Mouse (Mus musculus) G1E (cell line): Measurements from ENCODE around the gene Ifitm6. TPM values are rescaled to one million over a fixed set of nuclear protein-coding genes. Genes with fewer than 3 reads are reported as not detected.

Experiments used
- ATAC-seq: 2 replicates; pipeline ENCODE4 v1.8.0; 2016; ENCODE audit warnings: mild to moderate bottlenecking; ENCODE audit not compliant: insufficient number of reproducible peaks, poor library complexity, low FRiP score, severe bottlenecking; ENCODE audit errors: extremely low read depth
- DNase-seq: peaks from one replicate; pipeline ENCODE4 v3.0.0; 2012; ENCODE audit warnings: low spot score
- H3K27me3 ChIP-seq: 2 replicates; pipeline ENCODE4 v1.6.1; 2012; ENCODE audit warnings: mild to moderate bottlenecking, low read length, inconsistent platforms; ENCODE audit not compliant: insufficient read depth
- H3K36me3 ChIP-seq: replicated peaks from 2 replicates; pipeline ENCODE3; 2012; ENCODE audit warnings: mild to moderate bottlenecking, inconsistent platforms
- H3K4me1 ChIP-seq: 2 replicates; pipeline ENCODE4 v1.6.1; 2012; ENCODE audit warnings: low read depth, low read length, inconsistent platforms, mixed read lengths; ENCODE audit not compliant: insufficient read depth
- H3K4me3 ChIP-seq: 2 replicates; pipeline ENCODE4 v1.5.1; 2012; ENCODE audit warnings: low read depth, mild to moderate bottlenecking, inconsistent platforms, low read length, moderate library complexity, mixed read lengths
- H3K9me3 ChIP-seq: replicated peaks from 2 replicates; pipeline ENCODE4 v1.6.1; 2012; ENCODE audit warnings: inconsistent platforms
- CTCF ChIP-seq: IDR thresholded peaks from 2 replicates; pipeline ENCODE4 v1.5.1; 2012; ENCODE audit warnings: low read depth, low read length, inconsistent platforms, mixed read lengths
- GATA1 ChIP-seq: IDR thresholded peaks from 2 replicates; pipeline ENCODE4 v1.6.1; 2012; ENCODE audit warnings: borderline replicate concordance, low read length, inconsistent platforms, mixed read lengths
- GATA2 ChIP-seq: IDR thresholded peaks from 2 replicates; pipeline ENCODE4 v1.6.1; 2012; ENCODE audit warnings: low read depth, low read length, inconsistent platforms, borderline replicate concordance
- POLR2AphosphoS5 ChIP-seq: IDR thresholded peaks from 2 replicates; pipeline ENCODE4 v1.6.1; 2012; ENCODE audit warnings: low read depth, low read length, inconsistent platforms; ENCODE audit not compliant: insufficient replicate concordance
- TAL1 ChIP-seq: conservative IDR thresholded peaks from 2 replicates; pipeline ENCODE4 v1.6.1; 2012; ENCODE audit warnings: low read depth, low read length, inconsistent platforms, mixed read lengths
- polyA plus RNA-seq: library from polyadenylated mRNA; stranded (reverse); fragments of >175 nt; gene quantifications from 2 replicates; pipeline ENCODE4 v1.2.3, GENCODE M21; 2012
- total RNA-seq, 2 experiments: library from RNA; stranded (forward) in 1 of 2; stranded (reverse) in 1 of 2; fragments of 200-1000 nt in 1 of 2; fragments of >200 nt in 1 of 2; fragmentation: Nextera tagmentation in 1 of 2; gene quantifications; 2 replicates each; pipeline ENCODE4 v1.2.3; 2014 to 2017

Ifitm6 gene
- total and polyA plus RNA-seq, 3 experiments, result not detected

- TF ChIP-seq CTCF, result no peak
- no peak for TF ChIP-seq TAL1
- no peak for TF ChIP-seq GATA1
- TF ChIP-seq POLR2AphosphoS5, result no peak
- no peak for TF ChIP-seq GATA2
- H3K9me3 ChIP-seq, result no peaks in the 10 kb centered on the region
- no peak for DNase-seq
- ATAC-seq, result no peak
- H3K4me3 ChIP-seq, result no peak overlapping the region
- H3K36me3 ChIP-seq, result no peaks in the 10 kb centered on the region
- peaks cover 16% of the 10 kb centered on the region for H3K27me3 ChIP-seq
- H3K4me1 ChIP-seq, result no peaks in the 10 kb centered on the region
These were observed 6.4 kb downstream of the Ifitm6 start for GRCm38 (mm10) chr7:141011238-141011770.

- ATAC-seq (no peak), DNase-seq (no peak)
- peaks cover 16% of the 10 kb centered on the region for H3K27me3 ChIP-seq
- no peak within 1 kb of the TSS for H3K4me3 ChIP-seq
- no peaks in the 10 kb centered on the region for H3K36me3 ChIP-seq
- TF ChIP-seq CTCF (no peak), TAL1 (no peak), POLR2AphosphoS5 (no peak), GATA1 (no peak), GATA2 (no peak)
- no peaks in the 10 kb centered on the region for H3K9me3 ChIP-seq
- H3K4me1 ChIP-seq, result no peaks in the 10 kb centered on the region
These were observed 7.1 kb downstream of the Ifitm6 start, which contains the start of gene Ifitm3 for GRCm38 (mm10) chr7:141010593-141010992. TSS of gene Ifitm3 (minus strand) at chr7:141010770.

DNA sequence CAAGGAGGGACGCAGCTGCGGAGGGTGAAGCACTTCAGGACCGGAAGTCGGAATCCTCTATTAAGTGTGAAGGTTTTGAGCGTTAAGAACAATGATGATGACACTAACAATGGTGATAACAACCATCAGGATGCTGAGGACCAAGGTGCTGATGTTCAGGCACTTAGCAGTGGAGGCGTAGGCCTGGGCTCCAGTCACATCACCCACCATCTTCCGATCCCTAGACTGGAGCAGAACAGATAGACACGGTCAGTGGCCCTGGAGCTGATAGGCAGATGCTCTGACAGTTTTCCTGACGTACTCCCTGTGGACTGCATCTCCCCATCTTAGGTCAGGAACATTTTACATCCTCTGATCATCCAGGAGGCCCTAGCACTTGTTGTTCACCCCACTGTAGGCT is 8.1 kb downstream of the Ifitm6 start:
- no peaks in the 10 kb centered on the region for H3K36me3 ChIP-seq
- TF ChIP-seq CTCF, result no peak
- TF ChIP-seq POLR2AphosphoS5, result no peak
- TF ChIP-seq TAL1, result no peak
- no peak for TF ChIP-seq GATA1
- no peak for TF ChIP-seq GATA2
- ATAC-seq, result no peak
- no peaks in the 10 kb centered on the region for H3K9me3 ChIP-seq
- H3K4me3 ChIP-seq, result no peak overlapping the region
- no peaks in the 10 kb centered on the region for H3K4me1 ChIP-seq
- no peak for DNase-seq
- H3K27me3 ChIP-seq, result peaks cover 16% of the 10 kb centered on the region

GRCm38 (mm10) chr7:141008938-141009660 is 8.6 kb downstream of the Ifitm6 start:
- DNase-seq (no peak), ATAC-seq (no peak)
- TF ChIP-seq GATA1 (no peak), GATA2 (no peak), POLR2AphosphoS5 (no peak), TAL1 (no peak), CTCF (no peak)
- Histone ChIP-seq H3K36me3 (no peaks in the 10 kb centered on the region), H3K27me3 (peaks cover 16% of the 10 kb centered on the region), H3K4me1 (no peaks in the 10 kb centered on the region), H3K9me3 (no peaks in the 10 kb centered on the region), H3K4me3 (no peak overlapping the region)

GRCm38 (mm10) chr7:141008312-141008761 is 9.4 kb downstream of the Ifitm6 start:
- ATAC-seq (no peak), DNase-seq (no peak)

GRCm38 (mm10) chr7:141006914-141007313 is 10.8 kb downstream of the Ifitm6 start:
- Histone ChIP-seq H3K9me3 (no peaks in the 10 kb centered on the region), H3K27me3 (peaks cover 16% of the 10 kb centered on the region), H3K4me1 (no peaks in the 10 kb centered on the region), H3K36me3 (no peaks in the 10 kb centered on the region), H3K4me3 (no peak overlapping the region)
- ATAC-seq (no peak), DNase-seq (no peak)
- TF ChIP-seq POLR2AphosphoS5, result no peak
- no peak for TF ChIP-seq CTCF
- no peak for TF ChIP-seq TAL1
- TF ChIP-seq GATA1, result no peak
- no peak for TF ChIP-seq GATA2

More at GRCm38 (mm10) chr7:141008312-141008761, 9.4 kb downstream of the Ifitm6 start:
- TF ChIP-seq CTCF (no peak), GATA1 (no peak)
- Histone ChIP-seq H3K36me3 (no peaks in the 10 kb centered on the region), H3K9me3 (no peaks in the 10 kb centered on the region), H3K27me3 (peaks cover 16% of the 10 kb centered on the region), H3K4me1 (no peaks in the 10 kb centered on the region), H3K4me3 (no peak overlapping the region)
